Mouse (Mus musculus): ENCODE measurements around the gene Bcl11a.

- no peak for TF ChIP-seq GATA1 (IDR thresholded peaks at IDR 0.05; ENCODE audit: low read length)
- TF ChIP-seq TAL1 (IDR thresholded peaks at IDR 0.05; ENCODE audit: low read length), result no peak
Measured at GRCm38 (mm10) chr11:24161458-24161857, 83.6 kb downstream of the Bcl11a start.

All from erythroblast, embryonic 14.5 days (primary cell).